Comparison of ENCODE assay signal across 8 mouse cellular contexts in the genomic region with DNA sequence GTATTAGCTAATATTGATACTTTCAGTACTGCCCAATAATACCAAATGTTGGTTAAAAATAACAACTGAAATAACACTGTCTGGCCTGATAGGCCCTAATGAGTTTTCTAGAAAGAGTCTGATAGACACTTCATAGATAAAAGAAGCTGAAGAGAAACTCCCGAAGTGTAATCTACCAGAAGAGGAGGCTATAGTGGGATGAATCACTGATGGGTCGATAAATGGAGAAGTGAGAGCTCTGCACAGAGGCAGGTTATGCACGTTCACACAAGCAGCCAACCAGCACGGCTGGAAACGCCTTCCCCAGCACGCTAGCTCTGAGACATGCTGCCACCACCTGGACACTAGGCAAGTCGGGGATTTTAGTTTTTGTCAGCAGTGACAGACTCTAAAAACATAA. TPM values are rescaled to one million over a fixed set of nuclear protein-coding genes. Genes with fewer than 3 reads are reported as not detected.
A peak's percentile ranks its signal among the peaks of the same experiment; 100 is the strongest.
DNase-seq lines count a peak whose midpoint lies in the region; ATAC-seq and TF ChIP-seq lines count a peak whose summit lies in the region.

No protein-coding gene starts in this region.

- H3K9me3 ChIP-seq in heart, embryonic 13.5 days: no peaks in the 10 kb centered on the region
- H3K9me3 ChIP-seq in liver, embryonic 14.5 days (ENCODE audit: control insufficient read depth, low read length): no peaks in the 10 kb centered on the region
- no peaks in the 10 kb centered on the region for H3K9me3 ChIP-seq in neural tube, embryonic 11.5 days (ENCODE audit: control insufficient read depth, low read length)

- H3K4me1 ChIP-seq in heart, embryonic 13.5 days: peaks cover 42% of the 10 kb centered on the region
- H3K4me1 ChIP-seq in liver, embryonic 14.5 days (replicated peaks; ENCODE audit: control insufficient read depth in 2 of 2, insufficient read depth in 2 of 2, low read length in 1 of 2): peaks cover 9 to 24% of the 10 kb centered on the region in 2 experiments
- H3K4me1 ChIP-seq in neural tube, embryonic 11.5 days (ENCODE audit: control insufficient read depth, insufficient read depth, low read length): peaks cover 12% of the 10 kb centered on the region
- no peaks in the 10 kb centered on the region; the same call in 1 of the 2 replicates for H3K4me1 ChIP-seq in testis, adult 2 months (ENCODE audit: control insufficient read depth, insufficient read depth, low read length)

- 5% methylated on average over 7 of the region's 7 CpGs for WGBS in heart, embryonic 13.5 days
- WGBS in liver, embryonic 14.5 days (ENCODE audit: insufficient replicate concordance): 1% methylated on average over 7 of the region's 7 CpGs
- WGBS in neural tube, embryonic 11.5 days: 9% methylated on average over 7 of the region's 7 CpGs

- DNase-seq in 3134 (ENCODE audit: extremely low read depth, insufficient read length, low spot score): peak; percentile 25
- DNase-seq in adrenal gland, adult (ENCODE audit: inconsistent age in 2 of 2, low spot score in 1 of 2): peak; percentile 80 to 88
- DNase-seq in embryo, embryonic 10.5 days (ENCODE audit: low spot score): peak; percentile 80
- DNase-seq in kidney, postnatal 10 days: peak; percentile 84
- DNase-seq in liver, embryonic 14.5 days (ENCODE audit: low read depth in 3 of 3, low spot score in 3 of 3): peak; percentile 14 to 49 (median 37)
- DNase-seq in neural tube, embryonic 11.5 days (ENCODE audit: low spot score): peak; percentile 61

- ATAC-seq in heart, embryonic 13.5 days (ENCODE audit: extremely low read depth, insufficient number of reproducible peaks, low FRiP score, low TSS enrichment): no peak
- ATAC-seq in liver, embryonic 14.5 days (ENCODE audit: insufficient read depth): no peak
- 0 out of 2 replicates have a peak, but pooled peaks have one; percentile 25 for ATAC-seq in neural tube, embryonic 11.5 days (ENCODE audit: insufficient read depth, low FRiP score, low TSS enrichment)

- H3K9ac ChIP-seq in heart, embryonic 13.5 days: no peak overlapping the region
- H3K9ac ChIP-seq in liver, embryonic 14.5 days (replicated peaks): no peak overlapping the region
- no peak overlapping the region for H3K9ac ChIP-seq in neural tube, embryonic 11.5 days (ENCODE audit: low read length)

- no peak overlapping the region for H3K4me3 ChIP-seq in heart, embryonic 13.5 days
- no peak overlapping the region for H3K4me3 ChIP-seq in liver, embryonic 14.5 days (ENCODE audit: insufficient read depth in 1 of 2, low read depth in 2 of 2, low read length in 2 of 2)
- no peak overlapping the region for H3K4me3 ChIP-seq in neural tube, embryonic 11.5 days (ENCODE audit: low read depth, low read length)
- H3K4me3 ChIP-seq in testis, adult 2 months (ENCODE audit: control insufficient read depth, low read depth, low read length): no peak overlapping the region

- H3K4me2 ChIP-seq in heart, embryonic 13.5 days: peak overlapping the region; percentile 22; the same call in 1 of the 2 replicates
- no peak overlapping the region for H3K4me2 ChIP-seq in liver, embryonic 14.5 days (ENCODE audit: low read depth)
- no peak overlapping the region for H3K4me2 ChIP-seq in neural tube, embryonic 11.5 days (ENCODE audit: low read depth)

- no peak for TF ChIP-seq POLR2A in testis, adult 2 months (IDR thresholded peaks at IDR 0.05; ENCODE audit: control insufficient read depth, low read depth, low read length)

- H3K27ac ChIP-seq in heart, embryonic 13.5 days (replicated peaks): no peak overlapping the region
- H3K27ac ChIP-seq in liver, embryonic 14.5 days: no peak overlapping the region
- H3K27ac ChIP-seq in neural tube, embryonic 11.5 days (ENCODE audit: low read depth, low read length): no peak overlapping the region
- no peak overlapping the region for H3K27ac ChIP-seq in testis, adult 2 months (ENCODE audit: control insufficient read depth, insufficient read depth, low read depth, low read length)

- peak; percentile 71 for TF ChIP-seq CTCF in liver, embryonic 14.5 days (IDR thresholded peaks at IDR 0.05; ENCODE audit: low read depth)
- peak; percentile 57; the same call in 1 of the 2 replicates for TF ChIP-seq CTCF in testis, adult 2 months (IDR thresholded peaks at IDR 0.05; ENCODE audit: control insufficient read depth, insufficient read depth, insufficient replicate concordance, low read depth, low read length)

- TF ChIP-seq EP300 in liver, embryonic 14.5 days (IDR thresholded peaks at IDR 0.05; ENCODE audit: low read depth): no peak

- H3K36me3 ChIP-seq in heart, embryonic 13.5 days: peaks cover 2% of the 10 kb centered on the region; the same call in 1 of the 2 replicates
- no peaks in the 10 kb centered on the region for H3K36me3 ChIP-seq in liver, embryonic 14.5 days (replicated peaks; ENCODE audit: control insufficient read depth, insufficient read depth, low read depth)
- H3K36me3 ChIP-seq in neural tube, embryonic 11.5 days (ENCODE audit: control insufficient read depth, insufficient read depth, low read length): no peaks in the 10 kb centered on the region
- no peaks in the 10 kb centered on the region for H3K36me3 ChIP-seq in testis, adult 2 months (ENCODE audit: control insufficient read depth, insufficient read depth, low read length)

- no peaks in the 10 kb centered on the region for H3K27me3 ChIP-seq in heart, embryonic 13.5 days (replicated peaks)
- no peaks in the 10 kb centered on the region for H3K27me3 ChIP-seq in liver, embryonic 14.5 days (ENCODE audit: control insufficient read depth, insufficient read depth, low read length)
- no peaks in the 10 kb centered on the region for H3K27me3 ChIP-seq in neural tube, embryonic 11.5 days (ENCODE audit: control insufficient read depth, insufficient read depth, low read length)
- no peaks in the 10 kb centered on the region for H3K27me3 ChIP-seq in testis, adult 2 months (ENCODE audit: control insufficient read depth, insufficient read depth, low read length)

RNA-seq across cellular contexts. Expression of a gene that starts 2.9 kb away (rescaled TPM):
- polyA plus RNA-seq in heart, embryonic 13.5 days (2015; fragmentation: Nextera tagmentation; extraction: Ambion mirVana): 28.9 and 29.4 TPM in 2 replicates
- 10.7 and 17.1 TPM in 2 replicates for polyA plus RNA-seq in liver, embryonic 14.5 days (2012; rRNA removed)
- 23.6 and 24.7 TPM in 2 replicates for polyA plus RNA-seq in liver, embryonic 14.5 days (2014; fragmentation: Nextera tagmentation; extraction: Ambion mirVana)
- 58.4 and 58.7 TPM in 2 replicates for polyA plus RNA-seq in neural tube, embryonic 11.5 days (2014; fragmentation: Nextera tagmentation; extraction: Ambion mirVana)
- 1.5 and 2.7 TPM in 2 replicates for polyA plus RNA-seq in testis, adult 2 months (2012; rRNA removed)

Comparison
In these comparisons a context has a peak if more than half of its experiments do, and no peak if none do; other contexts are left out.
1. DNase-seq: peak in every context shown above with its lines; median percentile 84 in adrenal gland, adult; 84 in kidney, postnatal 10 days; 80 in embryo, embryonic 10.5 days; 61 in neural tube, embryonic 11.5 days; 37 in liver, embryonic 14.5 days; 25 in 3134.